Mouse (Mus musculus): ENCODE data around the gene Crispld2.

DNA sequence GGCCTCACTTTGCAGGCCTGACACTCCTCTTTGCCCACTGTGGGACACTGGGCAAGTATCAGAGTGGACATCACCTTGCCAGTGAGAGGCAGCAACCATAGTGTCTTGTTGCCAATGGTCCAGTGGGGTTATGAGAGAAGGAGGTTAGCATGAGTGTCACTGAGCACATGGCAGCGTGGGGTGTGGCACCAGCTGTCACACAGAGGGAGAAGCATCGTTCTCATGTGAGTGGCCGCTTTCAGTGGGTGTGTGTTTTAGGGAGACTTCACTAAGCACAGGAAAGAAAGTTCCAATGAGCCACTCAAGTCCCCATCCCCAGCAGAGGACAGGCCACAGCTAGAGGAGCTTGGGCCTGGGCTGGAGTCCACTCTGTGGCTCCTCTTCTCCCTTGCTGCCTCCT lies 62.6 kb downstream of the Crispld2 start:
- TF ChIP-seq CTCF (IDR thresholded peaks at IDR 0.05; ENCODE audit: borderline replicate concordance, extremely low read depth, insufficient read depth, insufficient read length) (no peak), POLR2A (IDR thresholded peaks at IDR 0.05; ENCODE audit: borderline replicate concordance, extremely low read depth, insufficient read depth, insufficient read length, poor library complexity, severe bottlenecking) (no peak)
